Mouse (Mus musculus): ENCODE results near the gene Chsy1. TPM values are rescaled to one million over a fixed set of nuclear protein-coding genes. Genes with fewer than 3 reads are reported as not detected.

Chsy1 gene
- polyA plus RNA-seq, 1 experiment = 8.2 TPM

- TF ChIP-seq CTCF (IDR thresholded peaks at IDR 0.05; ENCODE audit: extremely low read depth, insufficient read depth, low read length) (no peak), POLR2A (IDR thresholded peaks at IDR 0.05; ENCODE audit: extremely low read depth, insufficient read depth, low read length) (no peak)
Observed at GRCm38 (mm10) chr7:66201657-66202056, 92.3 kb downstream of the Chsy1 start.

GRCm38 (mm10) chr7:66209920-66210319 lies 100.6 kb downstream of the Chsy1 start:
- H3K27ac ChIP-seq (ENCODE audit: insufficient read depth, low read length) = no peak overlapping the region
- H3K4me1 ChIP-seq (ENCODE audit: control insufficient read depth, insufficient read depth, low read length) = no peaks in the 10 kb centered on the region
- H3K4me3 ChIP-seq (ENCODE audit: insufficient read depth, low read length) = no peak overlapping the region
- TF ChIP-seq POLR2A (IDR thresholded peaks at IDR 0.05; ENCODE audit: extremely low read depth, insufficient read depth, low read length) (no peak), CTCF (IDR thresholded peaks at IDR 0.05; ENCODE audit: extremely low read depth, insufficient read depth, low read length) (no peak)

More at GRCm38 (mm10) chr7:66201657-66202056, 92.3 kb downstream of the Chsy1 start:
- H3K4me1 ChIP-seq (ENCODE audit: control insufficient read depth, insufficient read depth, low read length) = no peaks in the 10 kb centered on the region
- no peak overlapping the region for H3K27ac ChIP-seq (ENCODE audit: insufficient read depth, low read length)
- H3K4me3 ChIP-seq (ENCODE audit: insufficient read depth, low read length) = no peak overlapping the region

GRCm38 (mm10) chr7:66212887-66213286 lies 103.6 kb downstream of the Chsy1 start:
- H3K4me3 ChIP-seq (ENCODE audit: insufficient read depth, low read length) = no peak overlapping the region
- TF ChIP-seq CTCF (IDR thresholded peaks at IDR 0.05; ENCODE audit: extremely low read depth, insufficient read depth, low read length) = no peak
- H3K4me1 ChIP-seq (ENCODE audit: control insufficient read depth, insufficient read depth, low read length) = no peaks in the 10 kb centered on the region
- no peak overlapping the region for H3K27ac ChIP-seq (ENCODE audit: insufficient read depth, low read length)

GRCm38 (mm10) chr7:66214477-66214876 lies 105.2 kb downstream of the Chsy1 start:
- Histone ChIP-seq H3K4me1 (ENCODE audit: control insufficient read depth, insufficient read depth, low read length) (no peaks in the 10 kb centered on the region), H3K27ac (ENCODE audit: insufficient read depth, low read length) (no peak overlapping the region), H3K4me3 (ENCODE audit: insufficient read depth, low read length) (no peak overlapping the region)
- TF ChIP-seq POLR2A (IDR thresholded peaks at IDR 0.05; ENCODE audit: extremely low read depth, insufficient read depth, low read length) (no peak), CTCF (IDR thresholded peaks at IDR 0.05; ENCODE audit: extremely low read depth, insufficient read depth, low read length) (no peak)

GRCm38 (mm10) chr7:66215911-66216310 lies 106.6 kb downstream of the Chsy1 start:
- TF ChIP-seq CTCF (IDR thresholded peaks at IDR 0.05; ENCODE audit: extremely low read depth, insufficient read depth, low read length) = no peak
- TF ChIP-seq POLR2A (IDR thresholded peaks at IDR 0.05; ENCODE audit: extremely low read depth, insufficient read depth, low read length) = no peak
- no peaks in the 10 kb centered on the region for H3K4me1 ChIP-seq (ENCODE audit: control insufficient read depth, insufficient read depth, low read length)
- H3K27ac ChIP-seq (ENCODE audit: insufficient read depth, low read length) = no peak overlapping the region
- no peak overlapping the region for H3K4me3 ChIP-seq (ENCODE audit: insufficient read depth, low read length)

- H3K4me1 ChIP-seq (ENCODE audit: control insufficient read depth, insufficient read depth, low read length) = no peaks in the 10 kb centered on the region
- TF ChIP-seq CTCF (IDR thresholded peaks at IDR 0.05; ENCODE audit: extremely low read depth, insufficient read depth, low read length) = no peak
- no peak overlapping the region for H3K27ac ChIP-seq (ENCODE audit: insufficient read depth, low read length)
- no peak overlapping the region for H3K4me3 ChIP-seq (ENCODE audit: insufficient read depth, low read length)
Observed at GRCm38 (mm10) chr7:66217011-66217410, 107.7 kb downstream of the Chsy1 start.

- Histone ChIP-seq H3K4me3 (ENCODE audit: insufficient read depth, low read length) (no peak overlapping the region), H3K27ac (ENCODE audit: insufficient read depth, low read length) (no peak overlapping the region), H3K4me1 (ENCODE audit: control insufficient read depth, insufficient read depth, low read length) (no peaks in the 10 kb centered on the region)
- TF ChIP-seq CTCF (IDR thresholded peaks at IDR 0.05; ENCODE audit: extremely low read depth, insufficient read depth, low read length) (no peak), POLR2A (IDR thresholded peaks at IDR 0.05; ENCODE audit: extremely low read depth, insufficient read depth, low read length) (no peak)
Observed at GRCm38 (mm10) chr7:66217531-66218094, 108.3 kb downstream of the Chsy1 start.

- Histone ChIP-seq H3K4me3 (ENCODE audit: insufficient read depth, low read length) (no peak overlapping the region), H3K4me1 (ENCODE audit: control insufficient read depth, insufficient read depth, low read length) (no peaks in the 10 kb centered on the region), H3K27ac (ENCODE audit: insufficient read depth, low read length) (no peak overlapping the region)
- TF ChIP-seq CTCF (IDR thresholded peaks at IDR 0.05; ENCODE audit: extremely low read depth, insufficient read depth, low read length) (no peak), POLR2A (IDR thresholded peaks at IDR 0.05; ENCODE audit: extremely low read depth, insufficient read depth, low read length) (no peak)
Observed at GRCm38 (mm10) chr7:66218193-66219014, 109.1 kb downstream of the Chsy1 start.

GRCm38 (mm10) chr7:66219028-66219793 lies 109.9 kb downstream of the Chsy1 start:
- TF ChIP-seq CTCF (IDR thresholded peaks at IDR 0.05; ENCODE audit: extremely low read depth, insufficient read depth, low read length) (no peak), POLR2A (IDR thresholded peaks at IDR 0.05; ENCODE audit: extremely low read depth, insufficient read depth, low read length) (no peak)
- H3K4me3 ChIP-seq (ENCODE audit: insufficient read depth, low read length) = no peak overlapping the region
- no peak overlapping the region for H3K27ac ChIP-seq (ENCODE audit: insufficient read depth, low read length)

More at GRCm38 (mm10) chr7:66219028-66219793, 109.9 kb downstream of the Chsy1 start:
- H3K4me1 ChIP-seq (ENCODE audit: control insufficient read depth, insufficient read depth, low read length) = no peaks in the 10 kb centered on the region
